9 mouse cellular contexts compared by ENCODE assay signal in genomic region chr9:26480881-26481280, GRCm38 (mm10).
"Had no signal": no experiment of that assay in that cellular context is flagged by ENCODE, and none has a peak within 500 bp of the region (broad histone marks: within the 10 kb centered on the region; RNA-seq: fewer than 3 reads in every experiment).

No protein-coding gene starts in this region.

- DNase-seq: kidney, adult 9 months; kidney, postnatal 14 days; kidney, postnatal 4 days; liver, postnatal 0 days; lung, embryonic 14.5 days; right cerebral cortex, adult 18-20 months; right cerebral cortex, postnatal 25 days; thymus, adult 18-20 months; thymus, postnatal 36 days had no signal
